Mouse (Mus musculus) kidney, embryonic 15.5 days (tissue): ENCODE data around the gene Ints1. TPM values are rescaled to one million over a fixed set of nuclear protein-coding genes. Genes with fewer than 3 reads are reported as not detected.

Experiments used
- ATAC-seq: fragments of 200-750 bp; cut with Nextera tagmentation; replicated peaks from 2 replicates; pipeline ENCODE4 v1.8.0; 2017; ENCODE audit warnings: moderate TSS enrichment; ENCODE audit not compliant: low FRiP score
- H3K27ac ChIP-seq: fragments of 300-500 bp; sonication (generic); 2 replicates; pipeline ENCODE4 v1.5.1; 2015; ENCODE audit warnings: mild to moderate bottlenecking, inconsistent platforms
- H3K27me3 ChIP-seq: fragments of 300-500 bp; sonication (generic); 2 replicates; pipeline ENCODE4 v1.6.1; 2015; ENCODE audit warnings: inconsistent platforms
- H3K36me3 ChIP-seq: fragments of 300-500 bp; sonication (generic); 2 replicates; pipeline ENCODE4 v1.6.1; 2015; ENCODE audit warnings: inconsistent platforms
- H3K4me1 ChIP-seq: fragments of 300-500 bp; sonication (generic); 2 replicates; pipeline ENCODE4 v1.6.1; 2015; ENCODE audit warnings: inconsistent platforms
- H3K4me2 ChIP-seq: fragments of 300-500 bp; sonication (generic); 2 replicates; pipeline ENCODE4 v1.6.1; 2015; ENCODE audit warnings: moderate library complexity, mild to moderate bottlenecking, inconsistent platforms
- H3K4me3 ChIP-seq: fragments of 300-500 bp; sonication (generic); replicated peaks from 2 replicates; pipeline ENCODE4 v1.5.1; 2015; ENCODE audit warnings: mild to moderate bottlenecking, inconsistent platforms
- H3K9ac ChIP-seq: fragments of 300-500 bp; sonication (generic); 2 replicates; pipeline ENCODE4 v1.6.1; 2015; ENCODE audit warnings: mild to moderate bottlenecking, inconsistent platforms
- H3K9me3 ChIP-seq: fragments of 300-500 bp; sonication (generic); replicated peaks from 2 replicates; pipeline ENCODE4 v1.6.1; 2016; ENCODE audit warnings: inconsistent platforms
- WGBS: fragments of 180-500 bp; shearing (Covaris S2); methylation state at CpG from one replicate; pipeline ENCODE4 v1.1.7; 2015; ENCODE audit warnings: mixed read lengths; 5-methylcytosine and 5-hydroxymethylcytosine counted together
- polyA plus RNA-seq: library from polyadenylated mRNA; unstranded; fragments of >200 nt; fragmentation: Nextera tagmentation; extraction: Ambion mirVana; gene quantifications from 2 replicates; pipeline ENCODE4 v1.2.1, GENCODE M21; 2015

Ints1 gene
- polyA plus RNA-seq, 1 experiment from 2014 or later, result 27.7 TPM

DNA sequence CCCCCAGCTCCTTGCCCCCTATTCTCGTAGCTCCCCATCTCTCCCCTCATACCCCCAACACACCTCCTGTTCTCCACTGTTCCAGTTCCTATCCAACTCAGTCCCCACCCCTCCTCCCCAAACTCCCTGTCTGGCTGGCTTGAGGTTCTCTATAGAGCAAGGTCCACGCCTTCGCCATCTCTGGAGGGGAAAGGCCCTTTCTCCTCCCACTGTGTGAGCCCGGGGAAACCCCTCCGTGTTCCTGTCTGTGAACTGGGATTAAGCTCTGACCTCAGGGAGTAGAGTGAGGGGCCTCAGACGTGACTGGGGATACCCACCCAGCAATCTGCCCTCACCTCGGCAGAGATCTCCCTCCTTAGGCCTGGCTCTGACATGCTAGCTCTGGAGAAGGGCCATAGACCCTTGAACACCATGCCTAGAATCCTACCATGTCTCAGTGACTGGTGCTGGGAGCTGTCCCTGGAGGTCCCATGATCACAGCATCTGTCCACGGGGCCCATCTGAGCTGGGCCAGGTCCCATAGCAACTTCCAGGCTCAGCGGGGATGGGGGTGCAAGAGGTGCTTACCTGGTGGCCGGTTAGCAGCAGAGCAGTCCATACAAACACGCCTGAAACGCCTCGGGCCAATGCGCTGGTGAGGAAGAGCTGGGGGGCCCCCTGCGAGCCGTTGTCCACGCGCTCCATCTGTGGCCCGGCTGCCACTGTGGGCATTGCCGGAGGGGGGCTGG lies 37.1 kb upstream of the Ints1 start:
- 69% methylated on average over 20 of the region's 20 CpGs for WGBS
- H3K36me3 ChIP-seq, result no peaks in the 10 kb centered on the region
- H3K9me3 ChIP-seq, result no peaks in the 10 kb centered on the region
- no peak overlapping the region for H3K27ac ChIP-seq
- peaks cover 13% of the 10 kb centered on the region; the same call in 1 of the 2 replicates for H3K4me1 ChIP-seq
- H3K4me3 ChIP-seq, result no peak overlapping the region
- H3K9ac ChIP-seq, result no peak overlapping the region
- H3K27me3 ChIP-seq, result peaks cover 21% of the 10 kb centered on the region
- ATAC-seq, result no peak
- H3K4me2 ChIP-seq, result no peak overlapping the region

DNA sequence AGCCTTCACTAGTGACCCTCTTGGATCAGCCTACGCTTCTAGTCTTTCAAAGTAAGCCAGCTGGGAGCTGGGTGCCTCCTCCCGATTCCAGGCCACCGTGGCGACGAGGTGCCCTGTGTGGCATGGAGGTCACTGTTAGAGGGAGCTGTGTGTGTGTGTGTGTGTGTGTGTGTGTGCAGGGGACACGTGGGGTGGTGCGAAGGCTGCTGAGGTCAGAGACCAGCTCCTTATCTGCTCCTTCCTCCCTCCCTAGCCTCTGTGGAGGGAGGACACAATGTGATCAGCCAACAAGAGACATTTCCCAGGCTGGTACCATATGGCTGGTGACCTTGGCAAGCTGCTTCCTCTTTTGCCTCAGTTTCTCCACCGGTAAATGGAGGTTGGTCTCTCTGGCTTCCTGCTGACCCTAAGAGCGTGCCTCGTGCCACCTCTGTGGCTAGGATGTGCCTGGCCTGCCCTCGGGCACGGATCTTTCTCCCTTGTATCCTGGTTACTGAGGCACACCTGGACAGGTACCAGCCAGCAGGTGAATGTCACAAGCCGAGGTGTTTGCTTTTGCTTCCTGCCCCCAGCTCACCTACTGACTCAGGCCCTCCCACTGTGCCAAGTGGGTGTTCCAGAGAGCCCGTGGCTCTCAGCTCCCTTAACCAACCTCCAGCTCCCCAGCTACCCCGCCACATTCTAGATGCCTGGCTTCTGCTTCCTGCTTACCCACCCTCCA lies 36.4 kb upstream of the Ints1 start:
- H3K36me3 ChIP-seq, result no peaks in the 10 kb centered on the region
- ATAC-seq, result no peak
- peaks cover 13% of the 10 kb centered on the region; the same call in 1 of the 2 replicates for H3K4me1 ChIP-seq
- WGBS, result 74% methylated on average over 15 of the region's 15 CpGs
- peaks cover 21% of the 10 kb centered on the region for H3K27me3 ChIP-seq
- H3K9ac ChIP-seq, result no peak overlapping the region
- H3K27ac ChIP-seq, result no peak overlapping the region
- no peak overlapping the region for H3K4me3 ChIP-seq
- H3K4me2 ChIP-seq, result no peak overlapping the region
- no peaks in the 10 kb centered on the region for H3K9me3 ChIP-seq

DNA sequence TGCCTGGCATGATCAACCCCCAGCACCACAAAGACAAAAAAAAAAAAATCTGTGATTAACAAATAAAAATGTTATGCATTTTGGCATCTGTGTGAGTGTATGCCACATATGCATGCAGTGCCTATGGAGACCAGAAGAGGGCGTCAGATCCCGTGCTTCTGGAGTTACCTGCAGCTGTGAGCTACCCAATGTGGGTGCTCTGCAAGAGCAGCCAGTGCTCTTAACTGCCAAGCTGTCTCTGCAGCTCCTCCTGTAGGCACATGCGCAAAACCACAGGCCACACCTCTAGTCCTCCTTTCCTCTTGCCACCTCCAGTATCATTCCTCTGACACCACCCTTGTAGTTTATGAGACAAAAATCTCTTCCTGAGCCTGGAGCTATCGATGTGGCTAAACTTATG lies 33.9 kb upstream of the Ints1 start:
- Histone ChIP-seq H3K4me2 (no peak overlapping the region), H3K4me3 (no peak overlapping the region), H3K9ac (no peak overlapping the region), H3K9me3 (no peaks in the 10 kb centered on the region), H3K27me3 (peaks cover 12% of the 10 kb centered on the region), H3K36me3 (no peaks in the 10 kb centered on the region), H3K27ac (no peak overlapping the region), H3K4me1 (peaks cover 14% of the 10 kb centered on the region; the same call in 1 of the 2 replicates)
- no peak for ATAC-seq
- 63% methylated on average over 4 of the region's 4 CpGs for WGBS

DNA sequence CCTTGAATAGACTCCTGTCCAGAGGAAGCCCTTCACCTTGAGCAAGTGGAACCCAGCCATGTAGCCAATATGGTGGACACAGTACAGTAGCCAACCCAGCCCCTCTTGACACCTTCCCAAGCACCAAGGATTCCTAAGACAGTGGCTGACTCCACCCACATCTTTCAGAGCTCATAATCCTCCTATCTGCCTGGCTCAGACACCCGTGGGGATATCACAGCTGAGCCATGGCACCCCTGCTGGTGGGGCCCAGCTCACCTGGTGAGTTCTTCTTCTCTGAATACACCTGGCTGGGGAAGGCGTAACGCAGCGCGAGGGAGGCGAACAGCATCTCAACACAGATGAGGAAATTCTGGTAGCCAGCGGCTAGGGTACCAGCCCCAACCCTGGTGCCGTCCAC lies 30.4 kb upstream of the Ints1 start:
- Histone ChIP-seq H3K9ac (no peak overlapping the region), H3K4me1 (peaks cover 14% of the 10 kb centered on the region), H3K4me2 (no peak overlapping the region), H3K27ac (no peak overlapping the region), H3K9me3 (no peaks in the 10 kb centered on the region), H3K27me3 (no peaks in the 10 kb centered on the region), H3K36me3 (peaks cover 6% of the 10 kb centered on the region), H3K4me3 (no peak overlapping the region)
- WGBS, result 91% methylated on average over 8 of the region's 8 CpGs
- no peak for ATAC-seq

DNA sequence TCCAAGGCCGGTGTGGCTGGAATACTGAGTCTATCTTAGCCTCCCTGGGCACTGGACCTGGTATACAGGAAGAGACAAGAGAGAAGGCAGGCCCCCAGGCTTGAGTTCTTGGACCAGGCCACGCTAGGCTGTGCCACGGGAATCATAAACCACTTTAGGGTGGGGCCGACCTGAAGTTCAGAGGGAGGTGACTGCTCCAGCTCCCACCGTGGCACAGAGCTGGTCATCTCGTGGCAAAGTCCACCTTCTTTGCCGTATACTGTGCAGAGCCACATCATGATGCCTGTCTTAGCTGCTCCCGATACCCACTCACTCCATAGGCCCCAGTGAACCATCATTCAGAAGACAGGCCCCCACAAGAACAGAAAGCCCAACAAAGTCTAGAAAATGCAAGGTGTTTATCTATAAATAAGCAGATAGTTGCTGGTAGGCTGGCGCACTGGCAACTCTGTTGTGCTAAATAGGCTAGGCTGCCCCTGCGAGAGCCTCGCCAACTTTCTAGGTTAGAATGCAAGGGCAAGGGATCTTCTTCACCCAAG lies 29.2 kb upstream of the Ints1 start:
- 88% methylated on average over 11 of the region's 11 CpGs for WGBS
- no peak overlapping the region for H3K9ac ChIP-seq
- H3K4me1 ChIP-seq, result peaks cover 14% of the 10 kb centered on the region
- H3K27me3 ChIP-seq, result no peaks in the 10 kb centered on the region
- no peak overlapping the region for H3K4me3 ChIP-seq
- H3K9me3 ChIP-seq, result no peaks in the 10 kb centered on the region
- no peak overlapping the region for H3K27ac ChIP-seq
- ATAC-seq, result no peak
- H3K36me3 ChIP-seq, result peaks cover 19% of the 10 kb centered on the region
- no peak overlapping the region for H3K4me2 ChIP-seq

DNA sequence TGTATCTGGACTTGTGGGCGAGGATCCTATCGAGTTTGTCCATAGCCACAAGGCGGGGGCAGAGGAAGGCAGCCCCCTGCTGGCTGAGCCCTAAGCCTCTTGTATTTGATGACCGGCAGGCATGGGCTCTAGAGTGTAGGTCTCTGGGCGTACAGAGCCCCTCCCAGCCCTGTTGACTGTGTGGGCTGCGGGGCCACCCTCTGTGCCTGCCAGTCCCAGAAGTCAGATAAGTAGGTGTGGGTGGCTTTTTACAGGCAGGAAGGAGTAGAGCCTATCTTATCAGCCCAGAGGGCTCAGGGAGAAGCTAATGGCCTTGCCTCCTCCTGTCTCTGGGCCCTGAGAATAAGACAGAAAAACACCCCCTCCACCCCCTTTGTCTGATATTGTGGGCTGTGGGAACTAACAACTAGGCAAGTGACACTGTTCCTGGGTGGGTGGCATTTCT lies 28.7 kb upstream of the Ints1 start:
- Histone ChIP-seq H3K9ac (no peak overlapping the region), H3K9me3 (no peaks in the 10 kb centered on the region), H3K4me3 (no peak overlapping the region), H3K36me3 (peaks cover 22% of the 10 kb centered on the region), H3K4me2 (peak overlapping the region; percentile 48), H3K27me3 (no peaks in the 10 kb centered on the region), H3K4me1 (peaks cover 14% of the 10 kb centered on the region), H3K27ac (peak overlapping the region; percentile 46; the same call in 1 of the 2 replicates)
- ATAC-seq, result peak; percentile 85
- 20% methylated on average over 6 of the region's 6 CpGs for WGBS

DNA sequence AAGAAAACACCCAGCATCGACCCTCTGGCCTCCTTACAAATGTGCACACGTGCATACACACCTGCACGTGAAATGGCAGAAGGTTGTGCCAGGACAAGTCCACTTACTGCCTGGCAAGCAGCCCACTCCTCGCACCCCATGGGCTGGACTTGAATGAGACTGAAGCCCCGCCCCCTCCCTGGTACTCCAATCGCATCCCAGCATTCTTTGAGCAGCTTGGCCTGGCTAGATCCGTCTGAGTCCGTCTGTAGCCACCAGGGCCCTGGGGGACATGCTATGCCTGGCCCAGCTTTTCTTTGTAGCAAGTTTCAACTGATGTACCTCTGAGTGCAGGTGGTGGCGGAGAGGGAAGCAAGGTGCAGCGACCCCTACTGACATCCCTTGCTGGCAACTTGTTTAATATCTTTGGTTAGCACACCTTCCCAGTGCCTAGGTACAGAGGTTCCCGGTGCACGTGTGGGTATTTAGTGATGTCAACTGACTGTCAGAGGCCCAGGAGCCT lies 28.2 kb upstream of the Ints1 start:
- no peaks in the 10 kb centered on the region for H3K27me3 ChIP-seq
- peaks cover 15% of the 10 kb centered on the region for H3K4me1 ChIP-seq
- H3K4me3 ChIP-seq, result peak overlapping the region; percentile 14; the same call in 1 of the 2 replicates
- peak; percentile 74; the same call in 1 of the 2 replicates for ATAC-seq
- H3K36me3 ChIP-seq, result peaks cover 22% of the 10 kb centered on the region
- 8% methylated on average over 12 of the region's 12 CpGs for WGBS
- no peaks in the 10 kb centered on the region for H3K9me3 ChIP-seq
- no peak overlapping the region for H3K9ac ChIP-seq
- H3K27ac ChIP-seq, result peak overlapping the region; percentile 46; the same call in 1 of the 2 replicates
- H3K4me2 ChIP-seq, result peak overlapping the region; percentile 48

DNA sequence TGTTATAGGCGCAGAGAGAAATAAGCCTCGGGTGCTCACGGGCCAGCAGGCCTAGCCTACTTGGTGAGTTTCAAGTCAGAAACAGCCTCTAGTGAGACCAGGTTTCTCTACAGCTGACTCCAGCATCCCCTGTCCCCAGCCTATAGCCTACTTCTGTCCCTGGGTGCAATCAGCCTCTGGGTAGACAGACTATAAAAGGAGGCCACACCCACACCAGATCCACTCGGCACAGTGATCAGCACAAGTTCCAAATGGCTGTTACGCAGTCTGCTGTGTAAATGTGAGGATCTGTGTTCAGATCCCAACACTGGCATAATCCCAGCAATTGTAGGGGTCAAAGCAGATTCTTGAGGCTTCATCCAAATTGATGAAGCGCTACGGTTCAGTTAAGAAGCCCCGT lies 27.7 kb upstream of the Ints1 start:
- WGBS, result 68% methylated on average over 8 of the region's 8 CpGs
- no peak for ATAC-seq
- Histone ChIP-seq H3K9ac (no peak overlapping the region), H3K4me2 (peak overlapping the region; percentile 48), H3K4me1 (peaks cover 19% of the 10 kb centered on the region), H3K9me3 (no peaks in the 10 kb centered on the region), H3K27me3 (no peaks in the 10 kb centered on the region), H3K36me3 (peaks cover 22% of the 10 kb centered on the region), H3K27ac (no peak overlapping the region), H3K4me3 (no peak overlapping the region)

DNA sequence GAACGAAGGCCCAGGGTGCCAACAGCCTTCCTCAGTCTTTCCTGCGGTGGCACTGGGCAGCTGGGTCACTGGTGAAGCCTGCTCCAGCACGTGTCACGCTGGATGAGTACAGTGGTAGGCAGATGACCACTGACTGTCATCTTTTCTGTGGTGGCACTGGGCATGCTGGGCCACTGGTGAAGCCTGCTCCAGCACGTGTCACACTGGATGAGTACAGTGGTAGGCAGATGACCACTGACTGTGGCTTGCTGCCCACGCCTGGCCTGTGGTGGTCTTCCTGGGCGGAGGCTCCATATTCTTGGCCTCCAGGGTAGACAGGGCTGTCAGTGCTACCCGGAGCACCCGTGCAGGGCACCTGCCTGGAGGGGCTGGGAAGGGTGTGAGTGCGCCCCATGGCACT lies 26.4 kb upstream of the Ints1 start:
- 91% methylated on average over 10 of the region's 10 CpGs for WGBS
- Histone ChIP-seq H3K4me1 (peaks cover 32% of the 10 kb centered on the region), H3K9me3 (no peaks in the 10 kb centered on the region), H3K27me3 (no peaks in the 10 kb centered on the region), H3K27ac (no peak overlapping the region), H3K4me3 (no peak overlapping the region), H3K9ac (no peak overlapping the region), H3K4me2 (no peak overlapping the region), H3K36me3 (peaks cover 22% of the 10 kb centered on the region)
- no peak for ATAC-seq

DNA sequence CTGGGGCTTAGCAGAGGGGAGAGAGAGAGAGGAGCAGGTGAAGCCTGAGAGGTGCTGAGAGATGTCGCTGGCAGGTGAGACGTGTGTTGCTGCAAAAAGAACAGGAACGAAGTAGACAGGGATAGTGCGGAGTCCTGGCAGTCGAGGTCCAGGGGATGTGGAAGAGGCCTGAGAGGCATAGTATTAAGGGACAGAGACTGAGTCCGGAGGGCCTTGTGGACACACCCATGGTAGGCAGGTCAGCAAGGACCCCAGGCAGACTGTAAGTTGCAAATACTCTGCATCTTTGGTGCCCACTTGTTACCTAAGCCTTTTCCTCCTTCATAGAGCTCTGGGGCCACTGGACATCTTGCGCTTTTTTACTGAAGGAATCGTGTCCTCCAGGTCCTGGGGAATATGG lies 25.8 kb upstream of the Ints1 start:
- no peaks in the 10 kb centered on the region for H3K27me3 ChIP-seq
- peaks cover 39% of the 10 kb centered on the region for H3K4me1 ChIP-seq
- no peak overlapping the region for H3K4me2 ChIP-seq
- H3K4me3 ChIP-seq, result no peak overlapping the region
- no peak overlapping the region for H3K9ac ChIP-seq
- no peak for ATAC-seq
- H3K9me3 ChIP-seq, result no peaks in the 10 kb centered on the region
- no peak overlapping the region for H3K27ac ChIP-seq
- peaks cover 22% of the 10 kb centered on the region for H3K36me3 ChIP-seq
- 94% methylated on average over 8 of the region's 8 CpGs for WGBS

DNA sequence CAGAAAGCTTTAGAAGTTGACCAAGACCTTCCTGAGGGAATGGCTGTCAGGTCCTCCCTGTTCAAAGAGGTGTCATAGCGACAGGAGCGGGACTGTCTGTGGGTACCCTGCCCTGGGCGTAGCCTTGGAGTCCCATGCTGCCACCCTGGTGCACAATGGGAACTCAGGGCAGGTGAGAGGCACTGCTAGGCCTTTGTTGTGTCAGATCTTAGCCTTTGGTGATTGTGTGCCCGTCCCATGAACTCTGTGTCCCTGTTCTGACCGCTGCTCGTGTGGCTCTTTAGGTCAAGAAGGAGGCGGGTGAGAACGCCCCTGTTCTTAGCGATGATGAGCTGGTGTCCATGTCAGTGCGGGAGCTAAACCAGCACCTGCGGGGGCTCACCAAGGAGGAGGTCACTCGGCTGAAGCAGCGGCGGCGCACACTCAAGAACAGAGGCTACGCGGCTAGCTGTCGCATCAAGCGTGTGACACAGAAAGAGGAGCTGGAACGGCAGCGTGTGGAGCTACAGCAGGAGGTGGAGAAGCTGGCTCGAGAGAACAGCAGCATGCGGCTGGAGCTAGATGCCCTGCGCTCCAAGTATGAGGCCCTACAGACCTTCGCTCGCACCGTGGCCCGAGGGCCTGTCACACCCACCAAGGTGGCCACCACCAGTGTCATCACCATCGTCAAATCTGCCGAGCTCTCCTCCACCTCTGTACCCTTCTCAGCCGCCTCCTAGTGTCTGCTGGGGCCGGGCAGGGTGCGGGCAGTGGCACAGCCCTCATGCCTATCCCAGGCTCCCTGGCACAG lies 24.5 kb upstream of the Ints1 start:
- Histone ChIP-seq H3K27ac (no peak overlapping the region), H3K4me3 (no peak overlapping the region), H3K9me3 (no peaks in the 10 kb centered on the region), H3K4me2 (no peak overlapping the region), H3K4me1 (peaks cover 46% of the 10 kb centered on the region), H3K36me3 (peaks cover 22% of the 10 kb centered on the region), H3K9ac (no peak overlapping the region), H3K27me3 (no peaks in the 10 kb centered on the region)
- ATAC-seq, result no peak
- WGBS, result 90% methylated on average over 33 of the region's 33 CpGs
